Mouse (Mus musculus): ENCODE measurements around the gene Rnaseh2c.

DNA sequence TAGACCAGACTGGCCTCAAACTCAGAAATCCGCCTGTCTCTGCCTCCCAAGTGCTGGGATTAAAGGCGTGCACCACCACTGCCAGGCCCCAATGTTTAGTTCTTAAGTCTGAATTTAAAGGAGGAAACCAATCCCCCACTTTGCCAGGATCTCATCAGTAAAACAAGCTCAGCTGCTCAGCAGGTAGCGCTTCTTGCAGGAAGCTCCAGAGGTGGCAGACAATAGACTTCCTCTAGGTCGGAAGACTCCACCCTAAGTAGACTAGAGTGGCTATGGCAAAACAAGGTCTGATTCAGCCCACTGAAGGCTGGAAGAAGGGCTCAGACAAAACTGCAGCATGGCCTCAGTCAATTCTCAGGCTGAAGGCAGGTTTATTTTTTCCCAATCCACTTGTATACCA lies 21.7 kb upstream of the Rnaseh2c start:
- no peak for TF ChIP-seq CTCF (IDR thresholded peaks at IDR 0.05; ENCODE audit: extremely low read depth, insufficient read depth, insufficient read length, insufficient replicate concordance)
- no peak for TF ChIP-seq POLR2A (IDR thresholded peaks at IDR 0.05; ENCODE audit: low read depth, low read length)

Data from spleen, adult 2 months (tissue).